Mouse (Mus musculus) CH12F3 (cell line): ENCODE measurements around the gene Arhgap33.
"Not testable (repeated sequence)": the region's sequence is repeated elsewhere in the genome, so short reads cannot be mapped to it uniquely, and the experiment has no call there.

Experiments
- in situ Hi-C: fragments of 300-500 bp; cut with MboI; formaldehyde crosslinking; loops from 2 replicates; pipeline ENCODE4 v1.14.3; 2020; ENCODE audit warnings: low sequenced_read_pairs

The Arhgap33 gene

DNA sequence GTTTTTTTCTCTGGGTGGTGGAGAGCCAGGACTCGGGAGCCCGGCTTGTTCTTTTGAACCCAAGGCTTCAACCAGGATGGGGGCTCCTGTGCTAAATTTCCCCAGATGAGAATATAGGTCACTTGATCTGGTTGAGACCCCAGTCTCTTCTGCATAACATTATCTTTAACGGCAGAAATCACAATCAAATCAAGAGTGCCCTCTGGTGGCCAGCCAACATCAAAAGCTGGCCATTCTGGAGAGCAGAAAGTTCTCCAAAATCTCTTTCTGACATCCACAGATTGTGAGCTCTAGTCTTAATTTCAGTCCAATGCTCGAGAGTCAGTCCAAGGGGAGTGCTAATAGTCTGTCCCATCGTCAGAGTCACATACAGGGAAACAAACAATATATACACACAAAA is 33.7 kb downstream of the Arhgap33 start:
- in situ Hi-C loops: not testable (repeated sequence)

DNA sequence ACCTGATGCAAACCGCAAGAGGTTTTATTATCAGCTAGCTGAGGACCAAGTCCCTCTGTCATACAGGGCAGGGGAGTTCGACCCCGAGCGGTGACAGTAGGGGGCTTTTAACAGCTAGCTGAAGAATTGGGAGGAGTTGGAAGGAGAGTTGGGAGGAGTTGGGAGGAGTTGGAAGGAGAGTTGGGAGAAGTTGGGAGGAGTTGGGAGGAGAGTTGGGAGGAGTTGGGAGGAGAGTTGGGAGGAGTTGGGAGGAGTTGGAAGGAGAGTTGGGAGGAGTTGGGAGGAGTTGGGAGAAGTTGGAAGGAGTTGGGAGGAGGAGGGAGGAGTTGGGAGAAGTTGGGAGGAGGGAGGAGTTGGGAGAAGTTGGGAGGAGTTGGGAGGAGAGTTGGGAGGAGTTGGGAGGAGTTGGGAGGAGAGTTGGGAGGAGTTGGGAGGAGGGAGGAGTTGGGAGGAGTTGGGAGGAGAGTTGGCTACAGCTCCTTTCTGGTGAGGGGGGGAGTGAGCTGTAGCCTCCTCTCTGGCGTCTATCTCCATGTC is 39.3 kb downstream of the Arhgap33 start:
- in situ Hi-C loops: not testable (repeated sequence)

DNA sequence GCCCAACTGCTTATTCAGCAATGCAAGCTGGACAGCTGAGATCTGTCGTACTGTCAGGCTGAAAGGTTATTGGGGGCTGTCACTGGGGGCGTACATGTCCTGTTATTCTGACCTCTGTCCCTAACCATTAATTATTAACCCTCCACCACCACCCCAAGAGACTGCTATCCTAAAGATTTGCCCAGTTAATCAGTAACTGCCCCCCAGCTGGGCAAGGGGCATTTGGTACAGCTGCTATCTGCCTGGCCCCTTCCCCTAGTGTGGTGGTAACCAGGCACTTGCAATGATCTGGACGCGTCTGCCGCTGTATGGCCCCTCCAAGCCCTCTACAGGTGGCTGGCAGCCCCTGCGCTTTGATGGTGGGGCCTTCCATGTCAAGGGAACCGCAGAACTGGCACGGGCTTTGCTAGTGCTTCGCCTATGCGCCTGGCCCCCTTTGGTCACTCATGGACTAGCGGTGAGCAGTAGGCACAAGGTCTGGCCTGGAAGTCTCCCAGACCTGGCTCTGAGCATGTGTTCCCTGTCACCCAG is 41.4 kb downstream of the Arhgap33 start, which contains the start of gene Prodh2:
Prodh2 (plus strand) TSS at position 222 of the 531 bp plus-strand sequence.
- in situ Hi-C loops: loop anchor here (5.0 kb wide), 1 partner anchor 51 kb away; no protein-coding TSS in a partner anchor

DNA sequence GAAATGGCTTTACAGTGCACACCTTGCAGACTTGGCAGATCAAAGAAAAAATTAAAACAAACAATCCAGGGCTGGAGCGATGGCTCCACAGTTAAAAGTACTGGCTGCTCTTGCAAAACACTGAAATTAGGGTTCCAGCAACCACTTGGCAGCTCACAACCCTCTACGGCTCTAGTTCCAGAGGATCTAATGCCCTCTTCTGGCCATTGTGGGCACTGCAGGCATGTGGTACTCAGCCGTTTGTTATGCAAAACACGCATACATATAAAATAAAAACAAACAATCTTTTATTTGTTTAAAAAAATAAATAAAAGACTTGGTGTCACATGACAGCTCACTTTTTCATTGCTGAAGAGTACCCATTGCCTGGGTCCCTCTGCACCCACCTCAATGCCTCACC is 42.1 kb downstream of the Arhgap33 start:
- in situ Hi-C loops: loop anchor here (5.0 kb wide), 1 partner anchor 50 kb away; no protein-coding TSS in a partner anchor

DNA sequence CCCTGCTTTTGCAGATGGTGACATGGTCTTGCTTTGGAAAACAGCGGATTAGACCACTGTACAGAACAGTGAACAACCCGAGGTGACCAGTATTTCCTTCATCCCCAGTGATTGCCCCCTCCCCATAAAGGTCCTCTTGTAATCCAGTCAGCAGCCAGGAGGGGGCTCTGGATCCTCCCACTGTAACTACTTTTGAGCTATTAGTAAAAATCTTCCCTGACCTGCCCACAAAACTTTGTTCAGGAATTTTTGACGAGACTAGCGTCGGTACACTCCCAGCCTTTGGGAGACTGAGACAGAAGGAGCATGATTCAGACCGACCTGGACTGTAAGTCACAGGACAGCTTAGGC is 43.9 kb downstream of the Arhgap33 start:
- in situ Hi-C loops: loop anchor here (5.0 kb wide), 1 partner anchor 49 kb away; no protein-coding TSS in a partner anchor

DNA sequence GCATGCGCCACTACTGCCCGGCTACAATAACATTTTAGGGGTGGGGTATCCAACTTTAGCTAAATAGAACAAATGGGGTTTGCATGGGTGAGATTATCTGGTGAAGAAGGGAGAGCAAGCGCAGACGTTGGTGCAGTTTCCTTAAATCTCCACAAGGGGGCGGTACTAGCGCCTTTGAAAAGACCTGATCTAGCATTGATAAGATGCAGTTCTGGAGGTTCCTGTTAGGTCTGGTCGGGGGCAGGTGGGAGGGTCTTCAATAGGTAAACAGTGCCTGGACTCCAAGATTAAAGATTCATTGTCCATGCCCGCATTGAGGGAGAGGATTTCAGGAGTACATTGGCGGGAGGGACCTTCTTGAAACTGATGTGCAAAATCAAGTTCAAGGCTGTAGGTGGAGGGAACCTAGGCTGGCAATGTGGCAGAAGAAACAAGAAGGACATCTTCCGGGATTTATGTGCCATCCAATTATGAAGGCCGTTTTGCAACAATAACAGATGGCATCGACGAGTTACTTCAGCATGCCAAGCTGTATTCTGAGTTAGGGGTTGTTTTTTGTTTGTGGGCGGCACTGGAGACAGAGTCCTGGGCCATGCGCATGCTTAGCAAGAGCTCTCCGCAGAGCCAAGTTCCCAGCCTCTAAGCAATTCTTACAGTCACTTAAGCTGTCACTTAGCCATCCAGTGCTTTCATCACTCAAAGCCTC is 44.5 kb downstream of the Arhgap33 start:
- in situ Hi-C loops: loop anchor here (5.0 kb wide), 1 partner anchor 48 kb away; no protein-coding TSS in a partner anchor

DNA sequence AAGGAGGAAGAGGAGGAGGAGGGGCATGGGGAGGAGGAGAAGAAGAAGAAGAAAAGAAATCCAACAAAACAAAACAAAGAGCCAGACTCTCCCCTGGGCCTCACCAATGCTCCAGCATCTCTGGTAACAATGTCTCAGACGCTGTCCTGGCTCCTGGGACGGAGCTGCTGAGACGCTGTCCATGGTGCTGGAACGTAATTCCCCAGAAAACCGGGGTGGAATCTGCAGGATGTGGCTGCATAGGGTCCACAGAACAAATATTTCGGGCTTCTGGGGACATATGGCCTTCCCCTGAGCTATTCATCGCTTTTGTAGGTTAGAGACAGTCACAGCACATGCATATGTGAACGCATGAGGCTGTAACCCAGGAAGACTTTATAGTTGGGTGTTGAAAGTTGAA is 50.6 kb downstream of the Arhgap33 start:
- in situ Hi-C loops: no loop called here

DNA sequence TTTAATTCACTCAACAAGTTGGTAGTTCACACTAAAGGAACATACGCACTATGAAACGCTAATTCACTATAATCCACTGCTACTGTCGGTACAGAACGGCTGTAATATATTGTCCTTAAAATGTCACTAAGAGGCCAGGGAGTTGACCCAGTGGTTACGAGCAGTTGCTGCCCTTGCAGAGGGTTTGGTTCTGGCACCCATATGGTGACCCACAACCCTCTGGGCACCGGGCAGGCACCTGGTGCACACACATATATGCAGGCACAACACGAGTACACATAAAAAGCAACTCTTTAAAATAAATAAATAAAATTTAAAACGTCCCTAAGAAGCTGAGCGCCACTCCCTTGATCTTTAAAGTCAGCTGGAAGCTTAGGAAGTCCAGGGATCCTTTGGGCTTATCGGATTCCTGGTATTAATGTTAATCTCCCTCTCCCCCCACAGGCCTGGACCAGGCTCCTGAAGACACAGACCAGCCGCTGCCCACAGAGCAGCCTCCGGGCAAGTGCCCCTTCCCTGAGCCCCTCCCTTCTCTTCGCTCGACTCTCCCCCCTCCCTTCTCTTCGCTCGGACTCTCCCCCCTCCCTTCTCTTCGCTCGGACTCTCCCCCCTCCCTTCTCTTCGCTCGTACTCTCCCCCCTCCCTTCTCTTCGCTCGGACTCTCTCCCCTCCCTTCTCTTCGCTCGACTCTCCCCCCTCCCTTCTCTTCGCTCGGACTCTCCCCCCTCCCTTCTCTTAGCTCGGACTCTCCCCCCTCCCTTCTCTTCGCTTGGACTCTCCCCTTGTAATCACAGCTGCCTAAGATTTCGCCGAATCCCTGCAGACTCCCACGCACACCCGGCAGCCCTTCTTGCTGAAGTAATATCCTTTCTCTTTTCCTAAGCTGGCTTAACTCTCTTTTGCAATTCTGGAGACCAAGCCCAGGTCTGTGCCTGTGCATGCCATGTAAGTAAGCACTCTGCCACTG is 57.2 kb downstream of the Arhgap33 start:
- in situ Hi-C loops: no loop called here

DNA sequence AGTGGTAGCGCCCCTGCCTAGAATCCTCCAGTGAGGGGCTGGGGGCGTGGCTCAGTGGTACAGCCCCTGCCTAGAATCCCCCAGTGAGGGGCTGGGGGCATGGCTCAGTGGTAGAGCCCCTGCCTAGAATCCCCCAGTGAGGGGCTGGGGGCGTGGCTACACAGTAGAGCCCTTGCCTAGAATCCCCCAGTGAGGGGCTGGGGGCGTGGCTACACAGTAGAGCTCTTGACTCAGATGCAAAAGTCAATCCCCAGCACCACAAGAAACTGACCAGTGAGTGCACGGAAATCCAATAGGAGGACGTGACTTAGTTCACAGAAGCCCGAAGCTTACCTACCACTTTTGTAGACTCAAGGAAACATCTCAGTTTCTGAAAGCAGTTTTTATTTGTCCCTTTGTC is 58.7 kb downstream of the Arhgap33 start:
- in situ Hi-C loops: not testable (repeated sequence)

DNA sequence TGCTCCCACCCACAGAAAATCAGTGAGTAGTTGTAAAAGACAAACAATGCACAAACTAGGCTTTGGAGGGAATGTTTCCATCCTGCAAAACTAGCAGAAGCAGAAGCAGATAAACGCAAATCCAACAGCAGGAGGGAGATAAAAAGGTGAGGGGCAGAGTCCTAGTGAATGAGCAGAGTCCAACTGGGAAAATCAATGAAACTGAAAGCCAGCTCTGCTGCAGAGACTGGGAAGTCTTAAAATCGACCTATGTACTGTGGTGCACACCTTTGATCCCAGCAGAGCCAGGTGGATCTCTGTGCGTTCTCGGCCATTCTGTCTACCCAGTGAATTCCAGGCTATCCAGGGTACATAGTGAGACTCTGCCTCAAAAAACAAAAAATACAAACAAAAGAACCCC is 59.9 kb downstream of the Arhgap33 start:
- in situ Hi-C loops: no loop called here

DNA sequence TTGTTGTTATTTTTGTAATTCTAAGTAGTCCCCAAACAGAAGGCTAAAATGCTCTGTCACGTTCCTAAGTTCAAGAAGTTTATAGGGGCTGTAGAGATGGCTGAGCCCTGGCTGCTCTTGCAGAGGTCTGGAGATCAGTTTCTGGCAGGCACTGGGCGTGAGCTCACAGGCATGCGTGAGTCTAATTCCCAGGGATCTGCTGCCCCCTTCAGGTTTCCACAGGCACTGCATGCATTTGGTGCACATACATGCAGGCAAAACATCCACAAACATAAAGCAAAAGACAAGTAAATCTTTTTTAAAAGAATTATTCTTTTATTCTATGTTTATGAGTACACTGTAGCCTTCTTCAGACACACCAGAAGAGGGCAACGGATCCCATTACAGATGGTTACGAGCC is 62.4 kb downstream of the Arhgap33 start:
- in situ Hi-C loops: no loop called here
